In the genomic region with DNA sequence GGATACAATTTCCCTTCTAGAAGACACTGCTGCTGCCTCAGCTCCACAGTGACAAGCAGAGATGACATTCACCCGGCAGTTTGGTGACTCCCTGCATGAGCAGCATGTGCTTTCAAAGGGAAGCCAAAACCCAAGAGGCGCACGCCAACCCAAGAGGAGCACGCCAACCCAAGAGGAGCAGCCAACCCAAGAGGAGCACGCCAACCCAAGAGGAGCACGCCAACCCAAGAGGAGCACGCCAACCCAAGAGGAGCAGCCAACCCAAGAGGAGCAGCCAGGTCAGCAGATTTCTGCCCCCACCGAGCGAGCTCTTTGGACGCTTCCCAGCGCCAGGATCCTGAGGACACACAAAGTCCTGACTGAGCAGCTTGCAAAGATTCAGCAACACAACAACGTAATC, we compare ENCODE assay signal across 12 mouse cellular contexts. TPM values are rescaled to one million over a fixed set of nuclear protein-coding genes. Genes with fewer than 3 reads are reported as not detected.
DNase-seq lines count a peak whose midpoint lies in the region; ATAC-seq and TF ChIP-seq lines count a peak whose summit lies in the region.
"Had no signal": no experiment of that assay in that cellular context is flagged by ENCODE, and none has a peak within 500 bp of the region (broad histone marks: within the 10 kb centered on the region; RNA-seq: fewer than 3 reads in every experiment).

No protein-coding gene starts in this region.

- 97% methylated on average over 12 of the region's 12 CpGs for whole genome bisulfite sequencing in midbrain, postnatal 0 days

- intact Hi-C loops in left cerebral cortex, adult 2 months (cut with DNase I): no loop called here

- no peaks in the 10 kb centered on the region for H3K9me3 ChIP-seq in midbrain, postnatal 0 days (ENCODE audit: low read length)
- H3K9me3 ChIP-seq: forebrain, embryonic 15.5 days; hindbrain, embryonic 13.5 days; liver, embryonic 12.5 days; midbrain, embryonic 12.5 days; neural tube, embryonic 15.5 days had no signal

- H3K4me3 ChIP-seq in left cerebral cortex, adult 2 months: no peak overlapping the region
- H3K4me3 ChIP-seq in midbrain, postnatal 0 days (ENCODE audit: low read depth, low read length): no peak overlapping the region
- H3K4me3 ChIP-seq: forebrain, embryonic 15.5 days; hindbrain, embryonic 13.5 days; liver, embryonic 12.5 days; midbrain, embryonic 12.5 days; neural tube, embryonic 15.5 days had no signal

- peak overlapping the region; percentile 18; the same call in 1 of the 2 replicates for H3K27ac ChIP-seq in left cerebral cortex, adult 2 months
- no peak overlapping the region for H3K27ac ChIP-seq in midbrain, postnatal 0 days (ENCODE audit: low read depth, low read length)
- H3K27ac ChIP-seq: forebrain, embryonic 15.5 days; hindbrain, embryonic 13.5 days; liver, embryonic 12.5 days; midbrain, embryonic 12.5 days; neural tube, embryonic 15.5 days had no signal

- no peak for TF ChIP-seq CTCF in left cerebral cortex, adult 2 months (IDR thresholded peaks at IDR 0.05)
- no peak for TF ChIP-seq CTCF in midbrain, postnatal 0 days (IDR thresholded peaks at IDR 0.05)

- DNase-seq in left cerebral cortex, adult 2 months (ENCODE audit: extremely low spot score in 1 of 2, low spot score in 2 of 2): no peak
- DNase-seq in left cerebral cortex, adult 11 months (ENCODE audit: low spot score): no peak
- peak; percentile 93 to 95 for DNase-seq in cerebellum, adult 18-20 months
- peak; percentile 93 to 95 for DNase-seq in cerebellum, postnatal 25 days
- peak; percentile 50 to 54 for DNase-seq in layer of hippocampus, adult 8-10 months (ENCODE audit: low spot score in 2 of 2)
- no peak for DNase-seq in midbrain, postnatal 0 days (ENCODE audit: low spot score)

- H3K9ac ChIP-seq in midbrain, postnatal 0 days (replicated peaks; ENCODE audit: low read length, poor library complexity, severe bottlenecking): no peak overlapping the region
- H3K9ac ChIP-seq: forebrain, embryonic 15.5 days; hindbrain, embryonic 13.5 days; liver, embryonic 12.5 days; midbrain, embryonic 12.5 days; neural tube, embryonic 15.5 days had no signal

- no peaks in the 10 kb centered on the region for H3K27me3 ChIP-seq in midbrain, postnatal 0 days (ENCODE audit: insufficient read depth, low read length)
- H3K27me3 ChIP-seq: forebrain, embryonic 15.5 days; hindbrain, embryonic 13.5 days; liver, embryonic 12.5 days; midbrain, embryonic 12.5 days; neural tube, embryonic 15.5 days had no signal

- ATAC-seq in midbrain, postnatal 0 days (ENCODE audit: low FRiP score): no peak
- no peak for ATAC-seq in erythroid progenitor cell, adult 5-6 weeks (replicated peaks; ENCODE audit: low FRiP score, poor library complexity, severe bottlenecking)
- ATAC-seq: forebrain, embryonic 15.5 days; liver, embryonic 12.5 days had no signal

- H3K4me1 ChIP-seq in midbrain, postnatal 0 days (ENCODE audit: insufficient read depth, low read length): no peaks in the 10 kb centered on the region
- H3K4me1 ChIP-seq: liver, embryonic 12.5 days had no signal

- no peak overlapping the region for H3K4me2 ChIP-seq in midbrain, postnatal 0 days (ENCODE audit: low read depth, low read length, poor library complexity, severe bottlenecking)
- H3K4me2 ChIP-seq: forebrain, embryonic 15.5 days; hindbrain, embryonic 13.5 days; liver, embryonic 12.5 days; midbrain, embryonic 12.5 days; neural tube, embryonic 15.5 days had no signal

- peaks cover 32% of the 10 kb centered on the region for H3K36me3 ChIP-seq in midbrain, postnatal 0 days (ENCODE audit: insufficient read depth, low read length)
- H3K36me3 ChIP-seq: liver, embryonic 12.5 days had no signal

RNA-seq across cellular contexts. Expression of a gene that starts 23.6 kb away (rescaled TPM):
- total RNA-seq in left cerebral cortex, adult 2 months (2021): 10 to 100 TPM; 86.7 to 94.7 TPM
- total RNA-seq in layer of hippocampus, adult 8-10 months (2022): 10 to 100 TPM; 54.6 to 70.3 (median 63.6) TPM
- 79.2 and 86.5 TPM in 2 replicates for total RNA-seq in midbrain, postnatal 0 days (2014; rRNA removed)
- 69.2 and 72.0 TPM in 2 replicates for polyA plus RNA-seq in midbrain, postnatal 0 days (2015; fragmentation: Nextera tagmentation; extraction: Ambion mirVana)
- 9.6 TPM in 1 of 2 replicates, not detected in the other for total RNA-seq in erythroid progenitor cell, adult 5-6 weeks (2015; ENCODE audit: low replicate concordance)
- not detected in 2 replicates for total RNA-seq in erythroid progenitor cell, adult 5-6 weeks (2017; ENCODE audit: low replicate concordance)

RNA-seq across cellular contexts. Expression of a gene that starts 48.4 kb away (rescaled TPM):
- total RNA-seq in left cerebral cortex, adult 2 months (2021): 10 to 100 TPM; 37.8 to 39.0 TPM
- 10 to 100 TPM; 37.2 to 41.6 (median 39.2) TPM for total RNA-seq in layer of hippocampus, adult 8-10 months (2022)
- 37.3 and 42.6 TPM in 2 replicates for total RNA-seq in midbrain, postnatal 0 days (2014; rRNA removed)
- polyA plus RNA-seq in midbrain, postnatal 0 days (2015; fragmentation: Nextera tagmentation; extraction: Ambion mirVana): 30.4 and 31.4 TPM in 2 replicates
- 1.3 TPM in 1 of 2 replicates, not detected in the other for total RNA-seq in erythroid progenitor cell, adult 5-6 weeks (2015; ENCODE audit: low replicate concordance)
- not detected in 2 replicates for total RNA-seq in erythroid progenitor cell, adult 5-6 weeks (2017; ENCODE audit: low replicate concordance)

Comparison
In these comparisons a context has a peak if more than half of its experiments do, and no peak if none do; other contexts are left out.
1. DNase-seq: peak in cerebellum, adult 18-20 months (2 of 2), cerebellum, postnatal 25 days (2 of 2) and layer of hippocampus, adult 8-10 months (2 of 2); none in left cerebral cortex, adult 2 months (0 of 2), left cerebral cortex, adult 11 months (single experiment) and midbrain, postnatal 0 days (single experiment).
2. RNA of a gene that starts 48.4 kb away (total RNA-seq): 37.2 to 41.6 TPM in layer of hippocampus, adult 8-10 months, 37.8 to 39.0 TPM in left cerebral cortex, adult 2 months and 37.3 to 42.6 TPM in midbrain, postnatal 0 days; 1.3 TPM in erythroid progenitor cell, adult 5-6 weeks; every median in the first group is over 10 times any median in the second.